Mouse (Mus musculus) lung, embryonic 16.5 days (tissue): ENCODE results near the gene Cyp24a1. TPM values are rescaled to one million over a fixed set of nuclear protein-coding genes. Genes with fewer than 3 reads are reported as not detected.
"Not testable (repeated sequence)": the region's sequence is repeated elsewhere in the genome, so short reads cannot be mapped to it uniquely, and the experiment has no call there.

Experiments used
- ATAC-seq: fragments of 200-750 bp; cut with Nextera tagmentation; 2 replicates; pipeline ENCODE4 v1.8.0; 2017; ENCODE audit warnings: low read depth, mild to moderate bottlenecking, moderate library complexity
- H3K27ac ChIP-seq: fragments of 300-500 bp; sonication (generic); 2 replicates; pipeline ENCODE4 v1.5.1; 2014; ENCODE audit warnings: mild to moderate bottlenecking, control low read depth, low read length
- H3K27me3 ChIP-seq: fragments of 300-500 bp; sonication (generic); 2 replicates; pipeline ENCODE4 v1.6.1; 2014; ENCODE audit warnings: low read depth, low read length, mixed read lengths; ENCODE audit not compliant: control insufficient read depth, insufficient read depth
- H3K36me3 ChIP-seq: fragments of 300-500 bp; sonication (generic); 2 replicates; pipeline ENCODE4 v1.6.1; 2014; ENCODE audit warnings: low read length; ENCODE audit not compliant: control insufficient read depth, insufficient read depth
- H3K4me1 ChIP-seq: fragments of 300-500 bp; sonication (generic); replicated peaks from 2 replicates; pipeline ENCODE4 v1.6.1; 2014; ENCODE audit warnings: low read length, mixed read lengths; ENCODE audit not compliant: control insufficient read depth, insufficient read depth
- H3K4me2 ChIP-seq: fragments of 300-500 bp; sonication (generic); 2 replicates; pipeline ENCODE4 v1.6.1; 2014; ENCODE audit warnings: low read depth, low read length, control low read depth
- H3K4me3 ChIP-seq: fragments of 300-500 bp; sonication (generic); 2 replicates; pipeline ENCODE4 v1.5.1; 2014; ENCODE audit warnings: mild to moderate bottlenecking, low read length, control low read depth
- H3K9ac ChIP-seq: fragments of 300-500 bp; sonication (generic); 2 replicates; pipeline ENCODE4 v1.6.1; 2014; ENCODE audit warnings: low read length, control low read depth
- H3K9me3 ChIP-seq: fragments of 300-500 bp; sonication (generic); 2 replicates; pipeline ENCODE4 v1.6.1; 2016; ENCODE audit warnings: low read length; ENCODE audit not compliant: control insufficient read depth
- WGBS: fragments of 180-500 bp; shearing (Covaris S2); extraction: QIAGEN DNeasy Blood & Tissue Kit; methylation state at CpG from one replicate; pipeline ENCODE4 v1.1.7; 2014; 5-methylcytosine and 5-hydroxymethylcytosine counted together
- polyA plus RNA-seq: library from polyadenylated mRNA; unstranded; fragments of >200 nt; fragmentation: Nextera tagmentation; extraction: Ambion mirVana; gene quantifications from 2 replicates; pipeline ENCODE4 v1.2.1, GENCODE M21; 2015

Cyp24a1 gene
- polyA plus RNA-seq, 1 experiment from 2014 or later, result not detected

DNA sequence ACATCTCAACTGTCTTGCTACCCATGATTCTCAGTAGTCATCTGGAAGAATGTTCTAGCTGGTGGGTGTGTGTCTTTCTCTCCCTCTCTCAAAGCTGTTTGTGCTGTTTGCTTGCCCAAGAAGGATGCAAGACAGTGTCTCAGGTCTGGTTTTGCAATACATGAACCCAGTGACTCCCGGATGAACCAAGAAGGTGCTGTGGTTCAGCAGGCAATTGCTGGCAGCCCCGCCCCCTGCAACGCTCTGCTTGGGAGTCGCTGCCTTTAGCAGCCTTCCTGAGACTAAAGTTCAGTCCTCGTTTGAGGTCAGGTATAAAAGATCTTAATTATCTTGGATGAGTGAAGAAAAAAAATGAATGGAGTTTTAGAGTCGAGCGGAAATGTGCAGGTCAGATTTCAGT, 35.3 kb downstream of the Cyp24a1 start:
- Histone ChIP-seq H3K27ac (no peak overlapping the region), H3K4me2 (no peak overlapping the region), H3K9me3 (no peaks in the 10 kb centered on the region), H3K9ac (no peak overlapping the region), H3K4me3 (no peak overlapping the region), H3K27me3 (peaks cover 2% of the 10 kb centered on the region), H3K4me1 (no peaks in the 10 kb centered on the region), H3K36me3 (no peaks in the 10 kb centered on the region)
- WGBS, result 65% methylated on average over 7 of the region's 7 CpGs
- ATAC-seq, result no peak

DNA sequence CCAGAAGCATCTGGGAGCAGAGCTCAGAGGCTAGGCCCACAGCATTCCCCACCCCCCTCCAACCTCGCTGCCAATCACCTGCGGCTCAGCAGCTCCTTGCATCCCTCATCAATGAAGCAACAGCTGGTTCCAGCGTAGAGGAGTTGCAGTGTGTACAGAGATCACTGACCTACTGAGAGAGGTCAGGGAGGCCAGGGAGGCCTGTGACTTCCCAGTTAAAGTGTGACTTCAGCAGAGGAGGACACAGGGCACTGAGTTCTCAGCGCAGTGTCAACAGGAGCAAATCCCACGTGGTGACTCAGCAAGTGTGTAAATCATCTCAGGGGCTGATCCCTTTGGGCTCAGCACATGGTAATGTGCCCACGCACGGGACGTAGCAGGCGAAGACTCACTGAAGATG, 37.1 kb downstream of the Cyp24a1 start:
- Histone ChIP-seq H3K36me3 (no peaks in the 10 kb centered on the region), H3K27ac (no peak overlapping the region), H3K4me3 (no peak overlapping the region), H3K9ac (no peak overlapping the region), H3K4me1 (no peaks in the 10 kb centered on the region), H3K9me3 (no peaks in the 10 kb centered on the region), H3K27me3 (peaks cover 2% of the 10 kb centered on the region), H3K4me2 (no peak overlapping the region)
- WGBS, result 25% methylated on average over 9 of the region's 9 CpGs
- ATAC-seq, result no peak

DNA sequence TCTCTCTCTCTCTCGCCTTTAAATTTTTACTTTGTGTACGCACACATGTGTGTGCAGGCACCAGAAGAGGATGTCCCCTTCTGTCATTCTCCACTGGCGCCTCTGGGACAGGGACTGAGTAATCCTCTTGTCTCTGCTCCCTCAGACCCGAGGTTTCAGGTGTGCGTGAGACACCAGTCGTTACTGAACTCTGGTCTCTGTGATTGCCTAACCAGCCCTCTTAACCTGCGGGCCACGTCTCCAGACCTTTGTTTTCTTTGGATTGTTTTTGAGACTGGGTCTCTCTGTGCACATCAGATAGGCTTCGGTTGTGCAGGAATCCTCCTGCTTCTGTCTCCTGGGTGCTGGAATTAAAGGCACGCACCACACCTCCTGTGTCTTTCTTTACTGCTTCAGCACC, 37.8 kb downstream of the Cyp24a1 start:
- Histone ChIP-seq H3K4me1 (no peaks in the 10 kb centered on the region), H3K9ac (no peak overlapping the region), H3K36me3 (no peaks in the 10 kb centered on the region), H3K4me3 (no peak overlapping the region), H3K4me2 (no peak overlapping the region), H3K27ac (no peak overlapping the region), H3K9me3 (no peaks in the 10 kb centered on the region), H3K27me3 (peaks cover 2% of the 10 kb centered on the region)
- 55% methylated on average over 10 of the region's 10 CpGs for WGBS
- no peak for ATAC-seq

DNA sequence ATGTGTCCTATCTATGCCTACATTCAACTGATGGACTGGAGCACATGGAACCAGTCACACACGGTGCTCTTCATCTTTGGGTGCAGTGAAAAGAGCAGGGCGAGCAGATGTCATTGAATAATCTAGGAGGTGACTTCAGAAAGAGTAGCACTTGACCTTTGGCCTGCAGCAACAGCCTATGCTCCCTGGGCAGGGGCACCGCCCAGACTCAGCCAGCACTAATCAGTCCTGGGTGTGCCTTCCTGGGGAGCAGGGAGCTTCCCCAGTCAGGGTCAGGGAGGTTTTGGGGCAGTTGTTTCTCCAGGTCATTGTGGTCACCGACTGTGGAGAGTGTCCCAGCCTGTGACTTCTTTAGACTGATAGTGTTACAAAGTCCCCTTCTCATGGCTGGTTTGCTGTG, 43.1 kb downstream of the Cyp24a1 start:
- H3K9me3 ChIP-seq, H3K9ac ChIP-seq, H3K4me2 ChIP-seq, H3K36me3 ChIP-seq, ATAC-seq, H3K27me3 ChIP-seq, H3K4me3 ChIP-seq, H3K4me1 ChIP-seq, H3K27ac ChIP-seq: not testable (repeated sequence)
- 40% methylated on average over 3 of the region's 4 CpGs for WGBS

DNA sequence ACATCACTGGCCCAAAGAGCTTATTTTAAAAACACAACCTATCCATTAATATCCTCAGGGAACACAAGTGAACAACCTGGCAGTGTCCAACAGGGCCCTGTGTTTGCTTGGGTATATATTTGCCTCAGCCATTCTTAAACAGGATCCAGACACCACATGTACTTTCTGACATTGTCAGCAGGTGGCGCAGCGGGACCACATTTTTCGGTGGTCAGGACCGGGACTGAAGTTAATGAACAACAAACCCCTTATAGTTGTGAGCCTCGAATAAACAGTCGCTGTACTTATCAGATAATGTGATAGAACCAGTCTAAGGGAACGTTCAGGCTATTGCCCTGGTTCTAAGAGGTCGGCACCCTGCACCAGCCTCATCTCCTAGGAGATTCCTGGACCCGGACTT, 46.0 kb downstream of the Cyp24a1 start:
- H3K9ac ChIP-seq, result no peak overlapping the region
- ATAC-seq, result peak; percentile 64
- no peak overlapping the region for H3K27ac ChIP-seq
- 3% methylated on average over 9 of the region's 9 CpGs for WGBS
- H3K4me3 ChIP-seq, result no peak overlapping the region
- H3K4me2 ChIP-seq, result peak overlapping the region; percentile 32
- H3K27me3 ChIP-seq, result peaks cover 6% of the 10 kb centered on the region
- no peaks in the 10 kb centered on the region for H3K9me3 ChIP-seq
- H3K4me1 ChIP-seq, result peaks cover 6% of the 10 kb centered on the region
- H3K36me3 ChIP-seq, result no peaks in the 10 kb centered on the region

DNA sequence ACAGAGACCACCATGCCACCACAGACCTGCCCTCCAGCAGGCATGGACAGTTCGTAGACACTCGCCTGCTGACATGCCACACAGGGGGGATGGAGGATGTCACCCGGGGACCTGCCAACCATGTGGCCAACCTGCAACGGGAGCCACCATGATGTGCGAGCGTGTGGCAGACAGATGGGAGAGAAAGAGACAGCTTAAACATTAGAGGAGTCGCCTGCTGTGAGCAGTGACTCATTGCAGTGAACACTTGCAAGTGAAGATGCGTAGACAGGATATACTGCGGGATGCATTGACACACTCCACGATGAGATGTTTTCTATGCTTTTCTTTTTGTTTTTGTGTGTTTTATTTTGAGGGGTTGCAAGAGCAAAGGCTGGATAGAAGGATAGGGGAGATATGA, 49.3 kb downstream of the Cyp24a1 start:
- H3K9ac ChIP-seq, result no peak overlapping the region
- H3K27me3 ChIP-seq, result peaks cover 6% of the 10 kb centered on the region
- no peaks in the 10 kb centered on the region for H3K9me3 ChIP-seq
- H3K27ac ChIP-seq, result no peak overlapping the region
- no peak overlapping the region for H3K4me2 ChIP-seq
- ATAC-seq, result no peak
- no peak overlapping the region for H3K4me3 ChIP-seq
- H3K36me3 ChIP-seq, result no peaks in the 10 kb centered on the region
- WGBS, result 65% methylated on average over 10 of the region's 10 CpGs
- H3K4me1 ChIP-seq, result peaks cover 11% of the 10 kb centered on the region

DNA sequence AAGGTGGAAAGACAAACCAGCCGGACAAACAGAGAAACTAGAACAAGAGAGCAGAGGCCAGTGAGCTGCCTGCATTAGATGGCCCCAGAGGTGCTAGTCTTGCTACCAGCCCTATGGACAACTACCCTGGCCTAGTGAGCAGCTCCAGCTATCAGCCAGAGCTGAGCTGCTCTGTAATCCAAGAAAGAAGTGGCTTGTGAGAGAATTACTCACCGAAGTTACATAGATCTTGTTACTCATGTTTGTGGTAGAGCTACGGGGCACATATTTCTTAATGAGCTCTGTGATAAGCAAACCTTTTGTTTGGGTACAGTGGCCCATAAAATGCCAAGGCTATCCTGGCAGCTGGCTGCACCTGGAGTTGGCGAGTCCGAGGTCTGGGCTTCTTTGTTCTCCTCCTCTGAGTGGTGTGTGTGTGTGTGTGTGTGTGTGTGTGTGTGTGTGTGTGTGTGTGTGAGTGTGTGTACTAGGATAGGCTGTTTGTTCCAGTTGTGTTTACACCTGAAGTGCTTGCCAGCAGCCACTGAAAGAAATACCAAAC, 50.0 kb downstream of the Cyp24a1 start:
- Histone ChIP-seq H3K9me3 (no peaks in the 10 kb centered on the region), H3K27me3 (peaks cover 2% of the 10 kb centered on the region), H3K4me1 (peaks cover 11% of the 10 kb centered on the region), H3K9ac (no peak overlapping the region), H3K36me3 (no peaks in the 10 kb centered on the region), H3K4me2 (no peak overlapping the region), H3K27ac (no peak overlapping the region), H3K4me3 (no peak overlapping the region)
- 49% methylated on average over 5 of the region's 5 CpGs for WGBS
- no peak for ATAC-seq

DNA sequence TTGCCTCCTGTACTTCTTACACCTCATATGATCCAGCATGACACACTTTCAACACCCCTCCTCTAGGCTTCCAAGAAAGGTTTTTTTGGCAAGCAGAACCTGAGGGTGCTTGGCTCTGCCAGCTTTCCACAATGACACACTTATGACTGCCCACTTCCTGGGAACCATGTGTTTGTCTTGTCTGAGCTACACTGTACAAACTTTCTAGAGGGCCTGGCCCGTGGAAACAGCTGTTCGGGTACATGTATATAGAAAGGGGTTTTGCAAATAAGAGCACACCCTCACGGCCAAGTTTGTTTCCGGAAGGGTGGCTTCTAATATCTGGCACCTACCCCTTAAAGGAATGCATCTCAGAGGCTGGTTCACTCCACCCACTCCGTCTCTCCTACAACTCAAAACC, 51.1 kb downstream of the Cyp24a1 start:
- Histone ChIP-seq H3K4me3 (no peak overlapping the region), H3K9ac (no peak overlapping the region), H3K27me3 (peaks cover 2% of the 10 kb centered on the region), H3K4me2 (no peak overlapping the region), H3K27ac (no peak overlapping the region), H3K9me3 (no peaks in the 10 kb centered on the region), H3K36me3 (no peaks in the 10 kb centered on the region), H3K4me1 (peaks cover 8% of the 10 kb centered on the region; the same call in 1 of the 2 replicates)
- 44% methylated on average over 5 of the region's 5 CpGs for WGBS
- ATAC-seq, result peak; percentile 91

DNA sequence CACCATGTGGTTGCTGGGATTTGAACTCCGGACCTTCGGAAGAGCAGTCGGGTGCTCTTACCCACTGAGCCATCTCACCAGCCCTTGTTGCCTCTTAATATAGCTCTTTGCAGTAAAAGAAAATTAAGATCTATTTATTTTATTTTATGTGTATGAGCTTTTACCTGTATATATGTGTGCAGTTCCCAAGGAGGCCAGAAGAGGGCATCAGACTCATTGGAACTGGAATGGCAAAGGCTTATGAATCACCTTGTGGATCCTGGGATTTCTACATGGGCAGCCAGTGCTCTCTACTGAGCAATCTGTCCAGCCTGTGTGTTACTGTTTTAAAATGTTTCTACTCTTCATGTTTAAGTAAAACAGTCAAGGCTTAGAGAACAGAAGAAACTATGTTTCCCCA, 54.4 kb downstream of the Cyp24a1 start:
- Histone ChIP-seq H3K9me3 (no peaks in the 10 kb centered on the region), H3K9ac (no peak overlapping the region), H3K4me2 (no peak overlapping the region), H3K36me3 (no peaks in the 10 kb centered on the region), H3K27ac (no peak overlapping the region), H3K4me3 (no peak overlapping the region), H3K4me1 (peaks cover 10% of the 10 kb centered on the region; the same call in 1 of the 2 replicates), H3K27me3 (no peaks in the 10 kb centered on the region; the same call in 1 of the 2 replicates)
- no peak for ATAC-seq
- 71% methylated on average over 3 of the region's 3 CpGs for WGBS

DNA sequence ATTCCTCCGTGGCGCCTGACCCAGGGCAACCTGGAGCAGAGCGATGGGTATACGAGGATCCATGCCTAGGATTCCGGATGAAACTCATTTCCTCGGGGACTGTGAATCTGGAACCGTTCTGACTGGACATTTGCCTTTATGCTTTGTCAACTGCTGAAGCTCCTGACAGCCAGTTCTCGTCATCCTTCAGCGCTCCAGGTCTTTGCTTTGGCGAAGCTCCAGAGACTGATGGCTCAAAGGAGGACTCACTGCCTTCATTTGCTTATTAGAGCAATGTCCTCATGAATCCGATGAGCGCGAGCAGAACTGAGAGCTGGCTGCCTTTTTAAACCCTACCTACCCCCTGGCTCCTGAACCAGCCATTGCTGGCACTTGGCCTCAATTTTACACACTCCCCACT, 58.2 kb downstream of the Cyp24a1 start:
- no peak overlapping the region for H3K4me3 ChIP-seq
- H3K9ac ChIP-seq, result no peak overlapping the region
- WGBS, result 29% methylated on average over 13 of the region's 13 CpGs
- 0 out of 2 replicates have a peak, but pooled peaks cover 3% of the 10 kb centered on the region for H3K4me1 ChIP-seq
- no peaks in the 10 kb centered on the region for H3K9me3 ChIP-seq
- no peak overlapping the region for H3K4me2 ChIP-seq
- no peaks in the 10 kb centered on the region for H3K36me3 ChIP-seq
- ATAC-seq, result 0 out of 2 replicates have a peak, but pooled peaks have one; percentile 23
- H3K27me3 ChIP-seq, result no peaks in the 10 kb centered on the region; the same call in 1 of the 2 replicates
- H3K27ac ChIP-seq, result no peak overlapping the region
